Mouse (Mus musculus): Measurements from ENCODE around the gene Nrtn. TPM values are rescaled to one million over a fixed set of nuclear protein-coding genes. Genes with fewer than 3 reads are reported as not detected.
A peak's percentile ranks its signal among the peaks of the same experiment; 100 is the strongest.

Gene Nrtn
- polyA plus RNA-seq, 1 experiment from 2014 or later = 4.7 TPM

- H3K4me1 ChIP-seq = peaks cover 33% of the 10 kb centered on the region
- WGBS = 61% methylated on average over 6 of the region's 6 CpGs
Measured at GRCm38 (mm10) chr17:56729151-56729550, 28.2 kb downstream of the Nrtn start.

GRCm38 (mm10) chr17:56728117-56728516, 29.2 kb downstream of the Nrtn start:
- H3K4me3 ChIP-seq = no peak overlapping the region
- H3K4me1 ChIP-seq = peaks cover 33% of the 10 kb centered on the region
- H3K27me3 ChIP-seq (replicated peaks; ENCODE audit: low read depth, poor library complexity, severe bottlenecking) = no peaks in the 10 kb centered on the region
- H3K27ac ChIP-seq (replicated peaks) = peak overlapping the region; percentile 16; the same call in 1 of the 2 replicates
- WGBS = 30% methylated on average over 12 of the region's 12 CpGs
- H3K9me3 ChIP-seq = no peaks in the 10 kb centered on the region
- DNase-seq (ENCODE audit: low spot score) = peak; percentile 26
- peaks cover 22% of the 10 kb centered on the region for H3K36me3 ChIP-seq (replicated peaks)

More at GRCm38 (mm10) chr17:56729151-56729550, 28.2 kb downstream of the Nrtn start:
- no peak for DNase-seq (ENCODE audit: low spot score)
- peaks cover 12% of the 10 kb centered on the region for H3K36me3 ChIP-seq (replicated peaks)
- no peak overlapping the region for H3K4me3 ChIP-seq
- H3K27me3 ChIP-seq (replicated peaks; ENCODE audit: low read depth, poor library complexity, severe bottlenecking) = no peaks in the 10 kb centered on the region
- H3K27ac ChIP-seq (replicated peaks) = no peak overlapping the region
- H3K9me3 ChIP-seq = no peaks in the 10 kb centered on the region

DNA sequence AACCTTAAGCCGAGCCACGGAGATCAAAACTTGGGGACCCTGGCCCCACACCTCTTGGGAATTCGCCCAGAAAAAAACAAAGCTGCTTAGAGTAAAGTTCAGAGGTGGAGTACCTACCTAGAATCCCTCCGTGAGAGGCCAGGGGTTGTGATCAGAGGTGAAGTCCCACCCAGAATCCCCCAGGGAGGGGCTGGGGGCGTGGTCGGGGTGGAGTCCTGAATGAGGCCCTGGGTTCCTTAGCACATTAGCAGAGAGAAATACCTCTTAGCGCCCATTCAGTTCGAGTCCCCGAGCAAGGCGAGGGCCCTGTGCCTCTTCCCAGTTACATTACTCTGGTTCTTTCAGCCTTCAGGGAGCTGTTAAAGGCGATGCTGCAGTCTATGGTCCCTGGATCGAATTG, 29.7 kb downstream of the Nrtn start:
- Histone ChIP-seq H3K27me3 (replicated peaks; ENCODE audit: low read depth, poor library complexity, severe bottlenecking) (no peaks in the 10 kb centered on the region), H3K4me3 (no peak overlapping the region), H3K4me1 (peaks cover 33% of the 10 kb centered on the region), H3K36me3 (replicated peaks) (peaks cover 27% of the 10 kb centered on the region), H3K27ac (replicated peaks) (0 out of 2 replicates have a peak overlapping the region, but pooled peaks have one; percentile 16), H3K9me3 (no peaks in the 10 kb centered on the region)
- WGBS = 10% methylated on average over 12 of the region's 12 CpGs
- peak; percentile 60 for DNase-seq (ENCODE audit: low spot score)

GRCm38 (mm10) chr17:56727029-56727649, 30.2 kb downstream of the Nrtn start:
- H3K4me1 ChIP-seq = peaks cover 33% of the 10 kb centered on the region
- no peaks in the 10 kb centered on the region for H3K9me3 ChIP-seq
- no peak overlapping the region for H3K4me3 ChIP-seq
- no peaks in the 10 kb centered on the region for H3K27me3 ChIP-seq (replicated peaks; ENCODE audit: low read depth, poor library complexity, severe bottlenecking)
- no peak overlapping the region for H3K27ac ChIP-seq (replicated peaks)
- H3K36me3 ChIP-seq (replicated peaks) = peaks cover 32% of the 10 kb centered on the region
- WGBS = 8% methylated on average over 7 of the region's 7 CpGs
- peak; percentile 45 for DNase-seq (ENCODE audit: low spot score)

DNA sequence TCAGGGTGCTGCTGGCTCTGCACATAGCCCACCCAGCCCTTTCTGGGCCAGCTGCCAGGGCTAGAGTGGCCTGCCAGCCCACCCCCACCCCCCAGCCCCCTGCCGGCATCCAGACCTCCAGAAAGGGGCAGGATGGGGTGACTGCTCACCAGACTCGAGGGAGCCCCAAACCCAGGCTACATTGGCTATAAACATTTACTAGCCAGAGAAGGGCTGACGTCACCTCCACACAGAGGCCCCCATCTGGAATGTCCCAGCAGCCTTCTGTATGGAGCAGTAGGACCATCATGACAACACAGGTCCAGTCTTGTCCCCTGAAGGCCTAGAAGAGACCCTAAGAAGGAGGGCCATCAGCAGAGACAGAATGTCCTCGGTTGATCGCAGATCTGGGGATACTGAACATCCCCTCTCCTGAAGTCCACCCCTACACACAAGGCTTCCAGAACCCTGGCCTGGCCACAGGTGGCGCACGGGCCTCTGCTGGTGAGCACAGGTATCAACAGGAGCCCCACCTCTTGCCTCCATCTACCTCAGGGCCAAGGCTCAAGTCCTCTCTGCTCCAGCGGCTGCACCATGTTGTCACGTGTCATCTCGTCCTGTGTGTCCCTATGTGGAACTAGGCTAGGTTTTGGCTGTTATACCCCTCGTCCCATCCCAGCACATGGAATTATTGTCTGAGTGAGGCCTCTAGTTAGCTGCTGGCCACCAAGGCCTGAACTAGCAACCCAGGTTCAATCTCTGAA, 33.7 kb downstream of the Nrtn start:
- H3K4me1 ChIP-seq = peaks cover 33% of the 10 kb centered on the region

DNA sequence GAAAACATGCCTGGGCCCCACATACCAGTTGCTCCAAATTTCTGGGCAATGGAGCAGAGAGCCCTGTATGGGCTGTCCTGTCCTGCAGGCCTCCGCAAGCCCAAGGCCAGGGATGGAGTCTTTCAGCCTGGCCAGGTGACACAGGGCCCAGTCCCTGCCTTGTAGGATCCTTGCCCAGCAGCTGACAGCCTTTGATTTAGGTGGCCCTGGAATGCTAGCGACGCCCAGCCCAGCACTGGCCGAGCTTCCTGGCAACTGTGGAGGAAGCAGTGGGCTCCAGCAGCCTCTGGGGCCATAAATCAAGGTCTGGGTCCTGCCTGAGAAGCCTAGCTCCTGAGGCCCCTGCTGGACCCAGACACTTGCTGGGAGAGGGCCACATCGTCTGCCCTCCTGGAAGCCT, 34.9 kb downstream of the Nrtn start:
- WGBS = 92% methylated on average over 5 of the region's 5 CpGs
- Histone ChIP-seq H3K36me3 (replicated peaks) (peaks cover 52% of the 10 kb centered on the region), H3K9me3 (no peaks in the 10 kb centered on the region), H3K27me3 (replicated peaks; ENCODE audit: low read depth, poor library complexity, severe bottlenecking) (no peaks in the 10 kb centered on the region), H3K4me1 (peaks cover 28% of the 10 kb centered on the region), H3K4me3 (no peak overlapping the region), H3K27ac (replicated peaks) (no peak overlapping the region)
- no peak for DNase-seq (ENCODE audit: low spot score)

More for the DNA sequence above, 33.7 kb downstream of the Nrtn start:
- H3K4me3 ChIP-seq = no peak overlapping the region
- 85% methylated on average over 11 of the region's 11 CpGs for WGBS
- no peak for DNase-seq (ENCODE audit: low spot score)
- peaks cover 52% of the 10 kb centered on the region for H3K36me3 ChIP-seq (replicated peaks)
- H3K27ac ChIP-seq (replicated peaks) = no peak overlapping the region
- H3K9me3 ChIP-seq = no peaks in the 10 kb centered on the region
- no peaks in the 10 kb centered on the region for H3K27me3 ChIP-seq (replicated peaks; ENCODE audit: low read depth, poor library complexity, severe bottlenecking)

DNA sequence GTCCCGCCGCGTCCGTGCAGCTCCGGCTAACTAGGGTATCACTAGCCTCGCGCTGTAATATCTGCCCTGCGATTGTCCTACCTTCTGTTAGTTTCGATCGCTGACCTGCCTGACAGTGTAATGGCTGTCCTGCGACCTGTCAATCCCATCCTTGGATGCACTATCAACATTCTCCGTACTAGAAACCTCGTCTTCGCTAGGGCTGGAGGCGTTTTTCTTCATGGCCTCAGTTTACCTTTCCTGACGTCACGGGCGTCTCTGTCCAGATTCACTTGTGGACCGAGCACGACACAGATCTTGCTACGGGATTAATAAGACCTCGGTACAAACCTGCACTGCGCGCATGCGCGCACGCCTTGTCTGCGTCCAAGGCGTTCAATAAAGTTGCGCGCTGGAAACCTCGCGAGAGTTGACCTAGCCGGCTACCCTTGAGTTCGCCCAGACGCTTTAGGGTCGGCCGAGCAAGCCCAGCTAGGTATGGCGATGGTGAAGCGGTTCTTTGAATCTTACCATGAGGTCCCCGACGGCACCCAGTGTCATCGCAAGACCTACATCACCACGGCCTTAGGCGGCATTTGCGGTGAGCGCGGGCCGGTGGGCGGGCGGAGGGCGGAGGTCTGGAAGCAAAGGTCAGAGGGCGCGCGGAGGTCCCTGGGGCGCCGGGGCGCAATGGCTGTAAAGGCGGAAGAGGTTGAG, 39.8 kb downstream of the Nrtn start, which contains the start of the genes Ndufa11 and Vmac:
Gene Ndufa11, plus strand, starts transcription at position 405 of the 696 bp plus-strand sequence.
Gene Vmac, minus strand, starts transcription at position 660 of the 696 bp plus-strand sequence.
- peak; percentile 97 for DNase-seq (ENCODE audit: low spot score)
- under 1% methylated on average over 59 of the region's 59 CpGs for WGBS

GRCm38 (mm10) chr17:56716655-56717362, 40.5 kb downstream of the Nrtn start:
- Histone ChIP-seq H3K9me3 (no peaks in the 10 kb centered on the region), H3K27ac (replicated peaks) (peak overlapping the region; percentile 90)
- DNase-seq (ENCODE audit: low spot score) = peak; percentile 98

More for the DNA sequence above, 39.8 kb downstream of the Nrtn start, which contains the start of the genes Ndufa11 and Vmac:
- H3K27ac ChIP-seq (replicated peaks) = peak within 1 kb of the TSS; percentile 90
- peaks cover 33% of the 10 kb centered on the region for H3K36me3 ChIP-seq (replicated peaks)
- no peaks in the 10 kb centered on the region for H3K27me3 ChIP-seq (replicated peaks; ENCODE audit: low read depth, poor library complexity, severe bottlenecking)
- H3K4me3 ChIP-seq = peak within 1 kb of the TSS; percentile 68
- no peaks in the 10 kb centered on the region for H3K9me3 ChIP-seq
- peaks cover 31% of the 10 kb centered on the region for H3K4me1 ChIP-seq

GRCm38 (mm10) chr17:56715914-56716654, 41.2 kb downstream of the Nrtn start:
- Histone ChIP-seq H3K36me3 (replicated peaks) (peaks cover 33% of the 10 kb centered on the region), H3K4me3 (peak overlapping the region; percentile 68), H3K4me1 (peaks cover 31% of the 10 kb centered on the region), H3K27me3 (replicated peaks; ENCODE audit: low read depth, poor library complexity, severe bottlenecking) (no peaks in the 10 kb centered on the region), H3K27ac (replicated peaks) (peak overlapping the region; percentile 85), H3K9me3 (no peaks in the 10 kb centered on the region)
- no peak for DNase-seq (ENCODE audit: low spot score)
- 29% methylated on average over 22 of the region's 22 CpGs for WGBS

More at GRCm38 (mm10) chr17:56716655-56717362, 40.5 kb downstream of the Nrtn start:
- under 1% methylated on average over 55 of the region's 55 CpGs for WGBS
- H3K4me1 ChIP-seq = peaks cover 31% of the 10 kb centered on the region
- H3K4me3 ChIP-seq = peak overlapping the region; percentile 68
- no peaks in the 10 kb centered on the region for H3K27me3 ChIP-seq (replicated peaks; ENCODE audit: low read depth, poor library complexity, severe bottlenecking)
- H3K36me3 ChIP-seq (replicated peaks) = peaks cover 33% of the 10 kb centered on the region

DNA sequence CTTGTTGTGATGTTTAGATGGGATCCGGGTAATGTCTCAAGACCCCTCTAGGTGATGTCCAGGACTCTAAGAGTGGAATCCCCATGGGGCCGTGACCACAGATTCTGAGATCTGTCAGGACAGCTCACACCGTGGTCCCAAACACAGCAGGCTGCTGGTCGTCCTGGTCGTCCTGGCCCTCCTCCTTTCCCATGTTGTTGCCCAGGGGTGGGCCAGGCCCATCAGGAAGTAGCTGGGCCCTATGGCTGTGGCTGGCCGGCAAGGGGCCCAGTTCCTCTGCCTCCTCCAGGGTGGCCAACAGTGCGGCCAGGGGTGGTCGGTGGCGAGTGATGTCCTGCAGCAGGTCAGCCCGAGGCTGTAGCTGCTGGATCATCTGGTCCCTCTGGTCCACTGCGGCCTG, 42.0 kb downstream of the Nrtn start:
- H3K4me3 ChIP-seq = peak overlapping the region; percentile 68; the same call in 1 of the 2 replicates
- DNase-seq (ENCODE audit: low spot score) = no peak
- 60% methylated on average over 11 of the region's 11 CpGs for WGBS
- peaks cover 33% of the 10 kb centered on the region for H3K36me3 ChIP-seq (replicated peaks)
- H3K27ac ChIP-seq (replicated peaks) = no peak overlapping the region; the same call in 1 of the 2 replicates
- H3K9me3 ChIP-seq = no peaks in the 10 kb centered on the region
- peaks cover 31% of the 10 kb centered on the region for H3K4me1 ChIP-seq
- H3K27me3 ChIP-seq (replicated peaks; ENCODE audit: low read depth, poor library complexity, severe bottlenecking) = no peaks in the 10 kb centered on the region

- Histone ChIP-seq H3K9me3 (no peaks in the 10 kb centered on the region), H3K27me3 (replicated peaks; ENCODE audit: low read depth, poor library complexity, severe bottlenecking) (no peaks in the 10 kb centered on the region), H3K4me3 (no peak overlapping the region), H3K27ac (replicated peaks) (no peak overlapping the region), H3K36me3 (replicated peaks) (peaks cover 87% of the 10 kb centered on the region), H3K4me1 (no peaks in the 10 kb centered on the region)
- DNase-seq (ENCODE audit: low spot score) = no peak
- 87% methylated on average over 3 of the region's 3 CpGs for WGBS
Measured at GRCm38 (mm10) chr17:56709708-56710107, 47.6 kb downstream of the Nrtn start.
